Mouse (Mus musculus) kidney, adult 11 months (tissue): Measurements from ENCODE around the gene Slc6a13.

ENCODE experiments used
- DNase-seq: peaks from one replicate; pipeline ENCODE4 v3.0.0; 2022

Gene Slc6a13

DNA sequence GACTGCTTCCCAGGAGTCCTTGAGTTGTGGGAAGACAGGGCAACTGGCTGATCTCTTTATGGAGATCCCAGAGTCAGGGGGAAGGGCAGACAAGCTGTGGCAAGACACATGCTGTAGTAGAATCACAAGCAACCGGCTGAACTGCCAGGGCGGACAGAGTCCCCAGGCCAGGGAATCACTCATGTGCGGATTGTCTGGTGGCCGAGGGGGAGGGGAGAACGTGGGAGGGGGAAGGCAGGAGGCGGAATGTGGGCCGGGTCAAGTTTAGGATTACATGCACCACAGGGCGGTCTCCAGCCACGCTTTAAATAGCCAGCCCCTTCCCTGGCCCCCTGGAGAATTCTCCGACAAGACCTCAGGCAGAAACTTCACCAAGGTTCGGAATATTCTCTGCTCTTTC is at the start of gene Slc6a13:
Gene Slc6a13 (plus strand): TSS at position 274 of the 400 bp plus-strand sequence.
- DNase-seq, result peak; percentile 82

GRCm38 (mm10) chr6:121250406-121250805 is 49.6 kb upstream of the Slc6a13 start:
- DNase-seq, result peak; percentile 36

DNA sequence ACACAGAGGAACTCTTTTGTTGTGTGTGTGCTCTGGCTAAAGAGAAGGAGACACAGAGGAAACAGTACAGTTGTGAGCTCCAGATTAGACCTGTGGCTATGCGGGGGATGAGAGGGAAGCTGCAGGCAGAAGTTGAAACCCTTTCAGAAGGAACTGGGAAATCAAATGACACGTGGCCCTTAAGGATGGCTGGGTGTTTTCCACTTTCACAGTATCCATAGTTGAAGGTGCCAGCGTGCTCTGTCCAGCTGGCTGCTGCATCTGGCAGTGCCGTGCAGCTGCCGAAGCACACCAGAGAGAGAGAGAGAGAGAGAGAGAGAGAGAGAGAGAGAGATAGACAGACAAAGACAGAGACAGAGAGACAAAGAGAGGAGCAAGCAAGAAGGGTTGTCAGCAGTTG is 48.8 kb upstream of the Slc6a13 start:
- no peak for DNase-seq

- DNase-seq, result peak; percentile 46
These were observed 39.5 kb upstream of the Slc6a13 start for GRCm38 (mm10) chr6:121260548-121260947.

DNA sequence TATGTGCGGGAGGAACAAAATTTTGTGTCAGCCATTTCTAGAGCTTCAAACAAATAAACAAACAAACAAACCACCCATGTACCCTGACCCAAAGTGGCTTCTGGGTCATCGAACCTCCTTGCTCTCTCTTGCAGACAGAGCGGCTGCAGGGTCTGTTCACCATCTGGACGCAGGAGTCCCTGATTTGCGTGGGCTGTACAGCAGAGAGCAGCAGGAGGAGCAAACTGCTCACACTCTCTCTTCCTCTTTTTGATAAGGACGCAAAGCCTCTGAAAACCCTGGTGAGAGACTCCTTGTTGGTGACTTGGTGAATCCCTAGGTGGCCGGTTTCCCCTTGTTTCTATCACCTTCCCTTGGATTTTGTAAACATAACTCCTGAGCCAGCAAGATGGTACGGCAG is 38.8 kb upstream of the Slc6a13 start:
- no peak for DNase-seq

GRCm38 (mm10) chr6:121262004-121262403 is 38.0 kb upstream of the Slc6a13 start:
- no peak for DNase-seq

DNA sequence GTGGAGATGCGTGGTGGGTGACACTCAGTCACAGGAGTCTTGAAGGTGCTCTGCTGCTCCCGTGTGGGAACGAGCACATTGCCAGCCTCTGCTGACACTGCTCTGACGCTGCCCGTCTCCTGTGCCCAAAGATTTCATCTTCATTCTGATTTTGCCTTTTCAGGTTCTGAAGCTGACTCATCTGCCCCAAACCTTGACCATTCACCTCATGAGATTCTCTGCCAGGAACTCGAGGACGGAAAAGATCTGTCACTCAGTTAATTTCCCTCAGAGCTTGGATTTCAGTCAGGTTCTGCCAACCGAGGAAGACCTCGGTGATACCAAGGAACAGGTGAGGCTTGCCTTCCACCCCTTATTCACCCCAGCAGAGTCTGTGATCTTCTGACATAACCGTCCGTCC is 37.5 kb upstream of the Slc6a13 start:
- DNase-seq, result no peak

DNA sequence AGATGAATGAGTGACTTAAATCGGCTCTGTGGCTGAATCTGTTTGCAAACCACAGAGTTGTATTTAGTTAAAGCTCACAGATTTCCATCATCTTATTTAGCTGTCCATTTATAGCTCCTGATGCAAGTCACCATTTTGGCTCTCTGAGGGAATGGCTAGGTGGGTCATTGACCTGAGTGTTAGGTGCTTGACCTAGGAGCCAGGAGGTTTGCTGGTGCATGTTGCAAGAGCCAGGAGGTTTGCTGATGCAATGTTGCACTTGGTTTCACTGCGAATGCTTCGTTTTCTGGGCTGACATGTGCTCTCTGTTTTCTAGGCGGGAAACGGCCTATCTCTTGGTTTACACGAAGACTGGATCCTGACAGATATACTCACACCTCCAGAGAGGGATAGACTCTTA is 29.9 kb upstream of the Slc6a13 start:
- DNase-seq, result no peak

DNA sequence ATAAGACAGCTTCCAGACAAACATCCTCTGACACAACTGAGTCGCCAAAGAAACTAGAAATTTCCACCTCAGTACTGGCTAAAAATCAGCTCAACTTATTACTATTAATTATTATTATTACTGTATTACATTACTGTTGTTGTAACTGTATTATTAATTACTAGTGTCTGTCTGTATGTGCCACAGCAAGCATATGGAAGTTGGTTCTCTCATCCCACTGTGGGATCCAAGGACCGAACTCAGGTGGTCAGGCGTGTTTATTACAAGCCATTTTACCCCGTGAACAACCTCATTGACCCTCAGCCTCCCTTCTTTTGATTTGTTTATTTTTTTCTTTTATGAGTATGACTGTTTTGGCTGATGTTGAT is 28.3 kb upstream of the Slc6a13 start:
- no peak for DNase-seq

DNA sequence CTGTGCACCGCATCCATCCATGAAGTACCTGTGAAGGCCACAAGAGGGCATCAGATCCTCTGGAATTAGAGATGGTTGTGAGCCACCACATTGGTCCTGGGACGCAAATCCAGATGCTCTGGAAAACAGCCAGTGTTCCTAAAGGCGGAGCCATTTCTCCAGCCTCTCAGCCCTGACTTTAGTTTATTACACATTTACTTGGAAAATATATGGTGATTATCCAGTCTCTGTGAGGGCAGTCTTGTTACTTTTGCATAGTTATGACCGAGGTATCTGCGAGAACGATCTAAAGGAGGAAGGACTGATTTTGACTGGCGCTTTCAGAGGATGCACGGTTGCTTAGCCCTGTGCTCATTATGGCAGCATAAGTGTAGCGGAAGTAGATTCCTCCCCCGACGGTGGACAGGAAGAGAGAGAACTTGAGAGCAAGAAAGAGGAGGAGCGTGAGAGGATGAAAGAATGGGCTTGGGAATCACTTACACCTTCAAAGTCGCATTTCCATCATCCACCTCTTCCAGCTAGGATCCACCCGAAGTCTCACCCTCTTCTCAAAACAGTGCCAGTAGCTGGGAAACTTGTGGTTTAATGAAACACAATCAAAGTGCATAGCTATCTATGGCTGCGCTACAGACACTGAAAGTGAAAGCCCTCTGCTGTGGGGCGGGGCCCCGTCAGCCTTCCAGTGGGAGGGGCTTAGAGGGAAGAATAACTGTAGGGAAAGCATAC is 27.8 kb upstream of the Slc6a13 start:
- DNase-seq, result peak; percentile 79

DNA sequence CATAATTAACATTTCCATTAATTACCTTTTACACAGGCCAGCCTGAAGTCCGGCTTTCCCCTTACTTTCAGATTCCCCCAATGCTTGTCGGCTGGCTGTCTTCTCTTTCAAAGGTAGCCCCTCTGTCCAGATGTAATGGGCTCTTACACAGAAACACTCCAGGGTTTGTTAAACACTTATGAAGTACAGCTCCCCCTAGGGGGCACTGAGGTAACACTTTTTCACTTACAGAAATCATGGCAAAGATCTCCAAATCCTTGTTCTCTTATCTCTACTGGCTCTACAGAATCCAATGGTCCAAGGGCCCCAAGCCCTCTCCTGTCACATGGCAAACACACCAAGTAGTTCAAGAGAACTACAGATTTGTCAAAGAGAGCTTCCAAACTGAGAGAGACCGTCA is 25.7 kb upstream of the Slc6a13 start:
- DNase-seq, result no peak

- DNase-seq, result no peak
These were observed 15.9 kb upstream of the Slc6a13 start for GRCm38 (mm10) chr6:121284132-121284531.

GRCm38 (mm10) chr6:121299317-121299716 is 710 bp upstream of the Slc6a13 start:
- no peak for DNase-seq

- DNase-seq, result peak; percentile 89
These were observed 477 bp downstream of the Slc6a13 start for GRCm38 (mm10) chr6:121300504-121300903.

DNA sequence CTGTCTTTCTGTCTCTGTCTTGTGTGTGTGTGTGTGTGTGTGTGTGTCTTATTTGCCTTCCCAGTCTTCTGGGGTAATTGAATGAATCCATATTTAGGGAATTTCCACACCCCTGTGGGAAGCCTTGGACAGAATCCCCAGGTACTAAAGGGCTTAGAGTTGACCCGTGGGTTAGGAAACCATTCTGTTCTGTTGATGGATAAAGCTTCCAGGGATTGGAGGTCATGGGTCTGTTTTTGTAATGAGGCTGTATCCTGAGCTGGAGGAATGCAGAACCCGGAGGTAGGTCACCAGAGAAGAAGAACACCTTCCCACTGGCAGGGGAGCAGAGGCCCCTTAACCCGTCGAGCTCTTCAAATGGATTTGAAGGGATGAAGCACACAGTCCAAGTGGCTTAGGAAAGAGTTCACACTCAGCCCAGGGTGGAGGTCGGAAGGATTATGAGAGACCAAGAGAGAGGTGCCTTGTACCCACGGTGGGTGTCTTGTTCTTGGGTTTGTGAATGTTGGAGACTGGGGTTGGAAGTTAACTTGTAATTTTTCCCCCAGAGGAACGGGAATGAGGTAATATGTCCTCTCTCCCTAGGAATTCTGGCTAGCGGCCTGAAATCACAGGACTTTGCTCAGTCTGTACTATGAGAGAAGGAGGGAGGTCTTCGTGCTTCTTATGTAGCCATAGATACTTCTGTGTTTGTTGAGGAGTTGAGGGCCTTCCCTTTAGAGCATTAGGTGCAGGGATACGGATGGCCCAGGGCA is 3.6 kb downstream of the Slc6a13 start:
- peak; percentile 73 for DNase-seq

DNA sequence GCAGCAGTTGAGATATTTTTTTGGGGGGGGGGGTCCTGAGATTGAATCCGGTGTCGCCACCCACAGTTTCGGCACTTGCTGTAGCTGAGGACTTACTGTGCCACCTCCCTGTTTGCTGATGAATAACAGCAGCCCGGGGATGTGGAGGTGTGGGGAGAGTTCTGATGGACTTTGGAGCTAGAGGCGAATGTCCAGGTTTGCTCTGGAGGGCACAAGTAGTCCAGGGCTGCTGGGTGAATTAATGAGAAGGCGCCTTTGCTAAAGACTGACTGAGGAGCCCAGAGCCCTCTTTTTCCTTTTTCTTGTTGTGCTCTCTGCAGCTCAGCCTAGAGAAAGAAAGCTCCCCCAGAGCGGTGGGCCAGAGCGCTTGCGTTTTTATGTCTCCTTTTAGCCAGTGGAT is 4.6 kb downstream of the Slc6a13 start:
- DNase-seq, result peak; percentile 84

GRCm38 (mm10) chr6:121305571-121305970 is 5.5 kb downstream of the Slc6a13 start:
- peak; percentile 36 for DNase-seq

DNA sequence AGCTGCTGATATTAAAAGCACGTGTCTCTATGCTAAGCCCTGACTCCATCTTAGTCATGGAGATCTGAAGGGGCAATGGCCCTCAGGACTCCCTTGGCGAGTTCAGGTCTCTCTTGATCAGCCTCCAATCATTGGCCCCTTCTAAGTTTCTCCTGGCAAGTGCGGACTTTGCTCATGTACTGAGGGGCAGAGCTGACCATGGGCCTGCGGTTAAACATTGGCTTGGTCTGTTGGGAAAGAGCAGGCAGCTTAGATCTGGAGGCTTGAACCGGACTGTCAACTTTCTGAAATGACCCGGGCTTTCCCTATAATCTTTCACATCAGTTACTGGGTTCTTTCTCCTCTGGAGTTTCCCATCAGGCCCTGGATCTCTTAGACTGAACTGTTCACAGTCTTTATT is 11.0 kb downstream of the Slc6a13 start:
- DNase-seq, result peak; percentile 86

- no peak for DNase-seq
These were observed 19.1 kb downstream of the Slc6a13 start for GRCm38 (mm10) chr6:121319099-121319498.

GRCm38 (mm10) chr6:121322381-121323110 is 22.5 kb downstream of the Slc6a13 start:
- peak; percentile 77 for DNase-seq

DNA sequence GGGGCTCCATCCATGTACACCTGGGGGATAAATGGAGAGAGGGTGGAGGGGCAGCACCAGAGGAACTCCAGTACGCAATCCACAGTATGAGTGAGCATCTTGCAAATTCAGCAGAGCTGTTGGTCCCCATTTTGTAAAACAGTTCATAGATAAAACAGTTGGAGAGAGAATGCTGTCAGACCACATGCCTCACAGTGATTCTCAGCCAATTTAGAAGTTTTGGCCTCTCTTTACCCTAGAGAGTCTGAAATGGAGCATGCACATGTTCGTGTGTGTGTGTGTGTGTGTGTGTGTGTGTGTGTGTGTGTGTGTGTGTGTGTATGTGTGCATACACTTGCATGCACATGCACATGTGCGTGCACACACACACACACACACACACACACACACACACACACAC is 25.3 kb downstream of the Slc6a13 start:
- DNase-seq, result no peak

DNA sequence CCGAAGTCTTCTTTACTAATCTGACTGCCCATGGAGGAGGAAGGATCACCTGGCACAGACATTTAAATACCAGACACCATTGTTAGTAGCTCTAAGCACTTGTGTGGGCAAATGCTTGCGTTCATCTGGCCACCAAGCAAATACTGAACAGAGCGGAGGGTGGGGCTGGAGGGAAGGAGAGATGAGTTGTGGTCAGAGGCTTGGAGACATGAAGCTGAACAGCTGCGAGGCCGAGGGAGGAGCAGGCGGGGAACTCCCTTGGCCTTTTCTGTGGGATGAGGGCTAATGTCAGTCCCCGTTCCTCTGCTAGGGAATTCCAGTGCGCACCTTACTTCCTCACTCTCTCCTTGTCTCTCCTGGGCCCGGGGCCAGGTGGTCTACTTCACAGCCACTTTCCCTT is 25.7 kb downstream of the Slc6a13 start:
- no peak for DNase-seq

DNA sequence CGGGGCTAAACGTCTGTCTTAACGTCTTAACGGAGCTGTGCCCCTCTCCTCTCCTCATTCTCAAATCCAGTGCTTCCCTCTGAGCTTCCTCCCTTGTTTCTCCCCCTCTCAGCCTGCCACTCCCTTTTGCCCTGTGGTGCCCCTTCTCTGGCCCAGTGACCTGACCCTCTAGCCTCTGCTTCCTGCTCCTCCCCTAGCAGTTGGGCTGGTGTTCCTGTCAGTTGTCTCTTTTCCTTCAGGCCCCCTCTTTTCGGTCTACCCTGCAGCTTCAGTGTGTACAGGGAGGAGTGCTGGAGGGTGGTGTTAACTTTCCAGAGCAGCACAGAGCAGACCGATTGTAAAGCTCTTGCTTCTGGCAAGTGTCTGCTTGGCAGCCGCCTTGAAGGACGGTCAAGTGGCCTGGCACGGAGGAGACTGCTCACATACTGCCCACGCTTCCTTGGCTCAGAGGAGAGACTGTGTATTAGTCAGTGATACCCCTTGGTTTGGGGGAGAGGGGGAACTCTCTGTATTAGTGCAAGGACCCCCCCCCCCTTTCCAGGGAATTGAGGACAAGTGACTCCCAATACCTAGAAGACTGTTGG is 26.6 kb downstream of the Slc6a13 start:
- no peak for DNase-seq
